Mouse (Mus musculus): ENCODE measurements around the gene Cetn2. TPM values are rescaled to one million over a fixed set of nuclear protein-coding genes. Genes with fewer than 3 reads are reported as not detected.

Gene Cetn2
- polyA plus RNA-seq (2016; fragmentation: Nextera tagmentation; extraction: Ambion mirVana) = 91.1 and 94.6 TPM in 2 replicates

GRCm38 (mm10) chrX:72917884-72918681 is at the start of gene Cetn2, which contains the start of gene Nsdhl:
TSS of gene Cetn2 (minus strand) at chrX:72918411.
TSS of gene Nsdhl (plus strand) at chrX:72918557.
- Histone ChIP-seq H3K36me3 (replicated peaks) (no peaks in the 10 kb centered on the region), H3K4me1 (peaks cover 12% of the 10 kb centered on the region; the same call in 1 of the 2 replicates), H3K27ac (replicated peaks) (peak within 1 kb of the TSS; percentile 80), H3K9me3 (no peaks in the 10 kb centered on the region), H3K4me3 (peak within 1 kb of the TSS; percentile 68), H3K27me3 (replicated peaks; ENCODE audit: low read depth, poor library complexity, severe bottlenecking) (peaks cover 8% of the 10 kb centered on the region; the same call in 1 of the 2 replicates)
- WGBS = 13% methylated on average over 41 of the region's 41 CpGs
- peak; percentile 90 for DNase-seq (ENCODE audit: low spot score)

DNA sequence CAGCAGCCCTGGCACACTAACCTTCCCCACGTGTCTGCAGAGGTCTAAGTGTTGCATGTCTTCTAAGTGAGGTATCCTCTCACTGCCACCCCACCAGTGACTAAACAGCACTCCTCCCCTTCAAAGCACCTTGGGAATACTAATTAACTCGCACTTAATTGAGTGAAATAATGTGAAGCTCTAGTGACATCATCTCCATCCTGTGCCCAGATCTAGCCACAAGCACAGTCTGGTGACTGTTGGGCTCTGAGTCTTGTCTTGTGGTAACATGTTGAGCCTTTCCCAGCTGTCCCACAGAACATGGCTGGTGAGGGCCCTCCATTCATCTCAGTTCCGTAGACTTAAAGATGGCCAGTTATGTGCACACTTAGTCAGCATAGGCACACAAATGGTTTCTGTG is 44.5 kb upstream of the Cetn2 start:
- Histone ChIP-seq H3K9me3 (no peaks in the 10 kb centered on the region), H3K36me3 (replicated peaks) (peaks cover 39% of the 10 kb centered on the region; the same call in 1 of the 2 replicates), H3K4me3 (no peak overlapping the region), H3K4me1 (no peaks in the 10 kb centered on the region), H3K27ac (replicated peaks) (no peak overlapping the region), H3K27me3 (replicated peaks; ENCODE audit: low read depth, poor library complexity, severe bottlenecking) (peaks cover 3% of the 10 kb centered on the region)
- 93% methylated on average over 3 of the region's 3 CpGs for WGBS
- DNase-seq (ENCODE audit: low spot score) = no peak

DNA sequence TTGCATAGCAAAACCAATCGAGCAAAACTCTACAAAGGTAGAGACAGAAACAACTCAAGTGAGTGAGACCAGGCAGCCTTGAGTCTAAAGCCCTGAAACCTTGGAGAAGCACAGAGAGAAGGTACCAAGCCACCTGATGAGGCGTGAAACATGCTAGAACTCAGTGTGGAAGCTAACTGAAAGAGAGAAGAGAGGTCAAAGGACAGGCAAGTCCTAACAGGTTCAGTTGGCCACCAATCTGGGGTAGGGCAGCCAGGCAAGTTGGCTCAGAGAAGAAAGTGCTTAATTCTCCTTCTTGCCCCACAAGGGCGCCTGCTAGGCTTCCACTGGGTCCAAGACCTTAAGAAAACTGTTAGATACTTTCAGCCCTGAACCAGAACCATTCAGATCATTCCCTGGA is 43.3 kb upstream of the Cetn2 start:
- peaks cover 51% of the 10 kb centered on the region for H3K36me3 ChIP-seq (replicated peaks)
- H3K27ac ChIP-seq (replicated peaks) = no peak overlapping the region
- H3K4me3 ChIP-seq = no peak overlapping the region
- no peak for DNase-seq (ENCODE audit: low spot score)
- no peaks in the 10 kb centered on the region; the same call in none of the 2 replicates for H3K27me3 ChIP-seq (replicated peaks; ENCODE audit: low read depth, poor library complexity, severe bottlenecking)
- H3K9me3 ChIP-seq = no peaks in the 10 kb centered on the region
- no peaks in the 10 kb centered on the region for H3K4me1 ChIP-seq
- WGBS = 80% methylated on average over 3 of the region's 3 CpGs

- Histone ChIP-seq H3K4me3 (no peak overlapping the region), H3K9me3 (no peaks in the 10 kb centered on the region), H3K4me1 (no peaks in the 10 kb centered on the region), H3K36me3 (replicated peaks) (peaks cover 61% of the 10 kb centered on the region), H3K27ac (replicated peaks) (no peak overlapping the region), H3K27me3 (replicated peaks; ENCODE audit: low read depth, poor library complexity, severe bottlenecking) (no peaks in the 10 kb centered on the region)
- 87% methylated on average over 4 of the region's 4 CpGs for WGBS
- no peak for DNase-seq (ENCODE audit: low spot score)
These were observed 42.2 kb upstream of the Cetn2 start for GRCm38 (mm10) chrX:72960431-72960830.

DNA sequence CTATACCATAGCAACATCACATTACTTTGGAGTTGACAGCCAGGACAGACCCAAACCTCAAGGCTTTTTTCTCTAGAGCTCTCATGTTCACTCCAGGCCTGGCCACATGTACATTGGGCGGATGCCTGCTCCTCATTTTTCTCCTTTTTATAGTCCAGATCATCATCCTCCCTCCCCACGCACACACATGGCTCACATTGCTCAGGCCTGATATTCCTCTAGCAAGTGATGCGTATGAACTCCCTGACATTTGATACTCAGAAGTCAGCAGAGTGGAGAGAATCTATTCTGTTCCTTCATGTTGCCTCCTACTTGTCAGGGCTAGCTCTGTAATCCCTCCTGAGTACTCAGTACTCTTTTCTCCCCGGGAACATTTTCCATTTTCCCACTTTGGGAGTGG is 38.3 kb upstream of the Cetn2 start:
- no peaks in the 10 kb centered on the region for H3K27me3 ChIP-seq (replicated peaks; ENCODE audit: low read depth, poor library complexity, severe bottlenecking)
- no peak overlapping the region for H3K27ac ChIP-seq (replicated peaks)
- H3K9me3 ChIP-seq = no peaks in the 10 kb centered on the region
- H3K36me3 ChIP-seq (replicated peaks) = peaks cover 83% of the 10 kb centered on the region
- no peaks in the 10 kb centered on the region for H3K4me1 ChIP-seq
- no peak overlapping the region for H3K4me3 ChIP-seq
- DNase-seq (ENCODE audit: low spot score) = no peak
- 89% methylated on average over 4 of the region's 4 CpGs for whole genome bisulfite sequencing

DNA sequence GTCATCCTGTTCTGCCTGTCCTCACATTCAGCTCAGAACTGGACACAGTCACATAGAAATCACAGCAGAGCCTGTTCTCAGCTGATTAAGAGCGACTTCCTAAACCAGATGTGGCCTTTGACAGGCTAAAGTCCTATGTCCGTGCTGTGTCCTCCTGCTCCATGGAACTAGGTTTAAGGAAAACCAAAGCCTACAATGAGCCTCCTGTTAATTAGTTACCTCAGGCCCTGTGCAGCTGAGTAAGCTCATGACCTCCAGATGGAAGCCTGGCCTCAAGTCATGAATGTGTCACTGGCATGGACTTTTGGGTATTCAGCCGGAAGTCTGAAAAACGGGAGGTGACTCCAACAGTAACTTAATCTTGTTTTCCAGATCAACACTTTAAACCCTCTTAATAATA is 35.3 kb upstream of the Cetn2 start:
- no peak for DNase-seq (ENCODE audit: low spot score)
- H3K36me3 ChIP-seq (replicated peaks) = peaks cover 88% of the 10 kb centered on the region
- WGBS = 72% methylated on average over 4 of the region's 4 CpGs

GRCm38 (mm10) chrX:72921391-72921790 is 3.2 kb upstream of the Cetn2 start:
- no peak overlapping the region for H3K27ac ChIP-seq (replicated peaks)
- DNase-seq (ENCODE audit: low spot score) = no peak
- 92% methylated on average over 2 of the region's 2 CpGs for WGBS
- peaks cover 12% of the 10 kb centered on the region; the same call in 1 of the 2 replicates for H3K4me1 ChIP-seq
- H3K36me3 ChIP-seq (replicated peaks) = peaks cover 14% of the 10 kb centered on the region
- peaks cover 8% of the 10 kb centered on the region; the same call in 1 of the 2 replicates for H3K27me3 ChIP-seq (replicated peaks; ENCODE audit: low read depth, poor library complexity, severe bottlenecking)
- H3K4me3 ChIP-seq = no peak overlapping the region
- H3K9me3 ChIP-seq = no peaks in the 10 kb centered on the region

More for the DNA sequence above, 35.3 kb upstream of the Cetn2 start:
- Histone ChIP-seq H3K9me3 (no peaks in the 10 kb centered on the region), H3K27me3 (replicated peaks; ENCODE audit: low read depth, poor library complexity, severe bottlenecking) (no peaks in the 10 kb centered on the region), H3K27ac (replicated peaks) (no peak overlapping the region), H3K4me1 (no peaks in the 10 kb centered on the region), H3K4me3 (no peak overlapping the region)

DNA sequence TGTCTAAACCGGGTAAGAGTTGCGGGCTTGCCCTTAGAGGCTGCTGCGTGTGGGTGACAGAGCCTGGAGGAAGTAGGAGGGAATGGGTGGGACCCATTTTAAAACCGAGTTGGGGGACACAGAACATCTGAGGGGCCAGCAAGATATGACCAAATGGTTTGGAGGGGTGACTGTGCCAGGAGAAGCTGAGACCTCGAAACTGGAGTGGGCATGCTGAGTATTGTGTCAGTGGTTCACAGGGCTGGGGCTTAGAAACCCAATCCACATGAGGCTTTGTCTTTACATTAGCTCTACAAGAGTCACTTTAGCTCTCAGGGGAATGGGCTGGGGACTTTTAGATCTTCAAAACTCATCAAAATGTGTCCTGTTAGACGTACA is 460 bp upstream of the Cetn2 start:
- peaks cover 8% of the 10 kb centered on the region; the same call in 1 of the 2 replicates for H3K27me3 ChIP-seq (replicated peaks; ENCODE audit: low read depth, poor library complexity, severe bottlenecking)
- H3K36me3 ChIP-seq (replicated peaks) = peaks cover 1% of the 10 kb centered on the region; the same call in 1 of the 2 replicates
- H3K4me3 ChIP-seq = peak overlapping the region; percentile 68
- H3K27ac ChIP-seq (replicated peaks) = peak overlapping the region; percentile 80
- peaks cover 12% of the 10 kb centered on the region; the same call in 1 of the 2 replicates for H3K4me1 ChIP-seq
- H3K9me3 ChIP-seq = no peaks in the 10 kb centered on the region
- DNase-seq (ENCODE audit: low spot score) = no peak
- 18% methylated on average over 6 of the region's 6 CpGs for WGBS

- no peaks in the 10 kb centered on the region for H3K9me3 ChIP-seq
- H3K4me3 ChIP-seq = no peak overlapping the region
- no peaks in the 10 kb centered on the region for H3K4me1 ChIP-seq
- no peaks in the 10 kb centered on the region for H3K36me3 ChIP-seq (replicated peaks)
- H3K27me3 ChIP-seq (replicated peaks; ENCODE audit: low read depth, poor library complexity, severe bottlenecking) = no peaks in the 10 kb centered on the region; the same call in 1 of the 2 replicates
- no peak for DNase-seq (ENCODE audit: low spot score)
- H3K27ac ChIP-seq (replicated peaks) = no peak overlapping the region
- 81% methylated on average over 1 of the region's 1 CpGs for WGBS
These were observed 6.6 kb downstream of the Cetn2 start for GRCm38 (mm10) chrX:72911611-72912010.

- no peaks in the 10 kb centered on the region for H3K36me3 ChIP-seq (replicated peaks)
- peak; percentile 44 for DNase-seq (ENCODE audit: low spot score)
- no peak overlapping the region for H3K27ac ChIP-seq (replicated peaks)
- H3K4me1 ChIP-seq = no peaks in the 10 kb centered on the region
- no peaks in the 10 kb centered on the region; the same call in 1 of the 2 replicates for H3K27me3 ChIP-seq (replicated peaks; ENCODE audit: low read depth, poor library complexity, severe bottlenecking)
- H3K4me3 ChIP-seq = no peak overlapping the region
- no peaks in the 10 kb centered on the region for H3K9me3 ChIP-seq
- WGBS = 25% methylated on average over 2 of the region's 2 CpGs
These were observed 9.8 kb downstream of the Cetn2 start for GRCm38 (mm10) chrX:72908404-72908741.

DNA sequence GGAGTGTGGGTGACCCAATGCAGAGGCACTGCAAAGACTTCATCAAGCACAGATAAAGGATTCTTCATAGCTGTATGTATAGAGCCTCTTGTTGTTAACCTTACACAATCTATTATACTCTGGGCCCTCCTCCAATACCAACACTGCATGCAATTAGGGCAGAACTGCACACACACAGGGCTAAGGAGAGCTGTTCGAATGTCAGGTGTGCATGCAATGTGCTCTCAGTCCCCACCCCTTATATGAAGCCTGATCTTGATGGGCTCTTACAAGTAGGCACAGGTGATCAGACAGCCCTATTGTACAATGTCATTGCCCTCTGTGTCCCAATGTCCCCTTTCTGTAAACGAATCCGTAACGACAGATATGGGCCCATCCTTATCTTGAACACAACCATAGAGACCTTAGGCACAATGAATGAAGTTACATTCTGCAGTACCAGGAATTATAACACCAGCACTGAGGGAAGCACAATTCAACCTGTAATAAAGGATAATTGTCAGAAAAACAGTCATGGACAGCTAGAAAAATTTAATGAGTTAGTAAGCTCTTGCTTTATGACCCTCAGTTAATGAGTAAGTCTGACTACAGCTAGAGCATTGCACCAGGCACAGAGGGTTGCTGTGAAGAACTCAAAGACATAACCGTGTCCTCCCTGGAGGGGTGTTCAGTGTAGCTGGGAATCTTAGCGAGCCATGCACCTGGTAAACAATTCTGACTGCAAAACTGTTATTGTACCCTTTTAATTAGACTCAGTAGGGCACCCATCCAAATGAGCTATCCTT is 10.4 kb downstream of the Cetn2 start:
- H3K9me3 ChIP-seq = no peaks in the 10 kb centered on the region
- no peaks in the 10 kb centered on the region for H3K4me1 ChIP-seq
- no peak overlapping the region for H3K27ac ChIP-seq (replicated peaks)
- H3K36me3 ChIP-seq (replicated peaks) = no peaks in the 10 kb centered on the region
- no peak overlapping the region for H3K4me3 ChIP-seq
- DNase-seq (ENCODE audit: low spot score) = no peak
- H3K27me3 ChIP-seq (replicated peaks; ENCODE audit: low read depth, poor library complexity, severe bottlenecking) = no peaks in the 10 kb centered on the region; the same call in 1 of the 2 replicates
- 81% methylated on average over 6 of the region's 6 CpGs for WGBS

- Histone ChIP-seq H3K4me1 (no peaks in the 10 kb centered on the region), H3K27ac (replicated peaks) (no peak overlapping the region), H3K36me3 (replicated peaks) (no peaks in the 10 kb centered on the region), H3K4me3 (no peak overlapping the region), H3K9me3 (no peaks in the 10 kb centered on the region), H3K27me3 (replicated peaks; ENCODE audit: low read depth, poor library complexity, severe bottlenecking) (no peaks in the 10 kb centered on the region; the same call in 1 of the 2 replicates)
- WGBS = 51% methylated on average over 1 of the region's 1 CpGs
- DNase-seq (ENCODE audit: low spot score) = no peak
These were observed 15.7 kb downstream of the Cetn2 start for GRCm38 (mm10) chrX:72902530-72902929.
